Mouse (Mus musculus) stomach, postnatal 0 days (tissue): ENCODE measurements around the gene Samd4b. TPM values are rescaled to one million over a fixed set of nuclear protein-coding genes. Genes with fewer than 3 reads are reported as not detected.
A peak's percentile ranks its signal among the peaks of the same experiment; 100 is the strongest.
"Not testable (repeated sequence)": the region's sequence is repeated elsewhere in the genome, so short reads cannot be mapped to it uniquely, and the experiment has no call there.

Source experiments
- ATAC-seq: fragments of 200-750 bp; cut with Nextera tagmentation; 2 replicates; pipeline ENCODE4 v1.8.0; 2017; ENCODE audit not compliant: low FRiP score, low TSS enrichment
- DNase-seq: peaks from one replicate; pipeline ENCODE4 v3.0.0-alpha.2; 2016; ENCODE audit warnings: low spot score
- H3K27ac ChIP-seq: fragments of 300-500 bp; sonication (generic); replicated peaks from 2 replicates; pipeline ENCODE4 v1.5.1; 2014; ENCODE audit warnings: mild to moderate bottlenecking, control low read depth
- H3K27me3 ChIP-seq: fragments of 300-500 bp; sonication (generic); 2 replicates; pipeline ENCODE4 v1.6.1; 2014; ENCODE audit warnings: low read length; ENCODE audit not compliant: control insufficient read depth, insufficient read depth
- H3K36me3 ChIP-seq: fragments of 300-500 bp; sonication (generic); 2 replicates; pipeline ENCODE4 v1.6.1; 2014; ENCODE audit warnings: low read length, mixed read lengths; ENCODE audit not compliant: control insufficient read depth, insufficient read depth
- H3K4me1 ChIP-seq: fragments of 300-500 bp; sonication (generic); replicated peaks from 2 replicates; pipeline ENCODE4 v1.6.1; 2014; ENCODE audit warnings: antibody characterized with exemption; ENCODE audit not compliant: control insufficient read depth, insufficient read depth
- H3K4me2 ChIP-seq: fragments of 300-500 bp; sonication (generic); replicated peaks from 2 replicates; pipeline ENCODE4 v1.6.1; 2014; ENCODE audit warnings: low read depth, mild to moderate bottlenecking, control low read depth, moderate library complexity
- H3K4me3 ChIP-seq: fragments of 300-500 bp; sonication (generic); 2 replicates; pipeline ENCODE4 v1.5.1; 2014; ENCODE audit warnings: low read depth, low read length, control low read depth
- H3K9ac ChIP-seq: fragments of 300-500 bp; sonication (generic); 2 replicates; pipeline ENCODE4 v1.6.1; 2014; ENCODE audit warnings: mild to moderate bottlenecking, low read length, control low read depth, mixed read lengths
- H3K9me3 ChIP-seq: fragments of 300-500 bp; sonication (generic); 2 replicates; pipeline ENCODE4 v1.6.1; 2016; ENCODE audit warnings: low read length; ENCODE audit not compliant: control insufficient read depth
- CTCF ChIP-seq: IDR thresholded peaks from 2 replicates; pipeline ENCODE4 v1.5.1; 2016; ENCODE audit warnings: antibody characterized with exemption, low read depth, mild to moderate bottlenecking, moderate library complexity
- EP300 ChIP-seq: optimal IDR thresholded peaks from 2 replicates; pipeline ENCODE3; 2016; ENCODE audit warnings: antibody characterized with exemption
- WGBS: fragments of 180-500 bp; shearing (Covaris S2); extraction: QIAGEN DNeasy Blood & Tissue Kit; methylation state at CpG from one replicate; pipeline ENCODE4 v1.1.7; 2014; 5-methylcytosine and 5-hydroxymethylcytosine counted together
- polyA plus RNA-seq: library from polyadenylated mRNA; unstranded; fragments of >200 nt; fragmentation: Nextera tagmentation; extraction: Ambion mirVana; gene quantifications from 2 replicates; pipeline ENCODE4 v1.2.1, GENCODE M21; 2015

Gene Samd4b
- polyA plus RNA-seq, 1 experiment from 2014 or later = 9.8 TPM

- WGBS = 61% methylated on average over 4 of the region's 4 CpGs
- Histone ChIP-seq H3K9ac (no peak overlapping the region), H3K4me1 (no peaks in the 10 kb centered on the region), H3K4me2 (no peak overlapping the region), H3K4me3 (no peak overlapping the region), H3K36me3 (no peaks in the 10 kb centered on the region), H3K9me3 (no peaks in the 10 kb centered on the region), H3K27ac (no peak overlapping the region), H3K27me3 (no peaks in the 10 kb centered on the region; the same call in 1 of the 2 replicates)
- TF ChIP-seq CTCF = no peak
- TF ChIP-seq EP300 = no peak
- ATAC-seq = peak; percentile 53; the same call in 1 of the 2 replicates
- no peak for DNase-seq
Measured at GRCm38 (mm10) chr7:28634128-28634527, 36.2 kb upstream of the Samd4b start.

GRCm38 (mm10) chr7:28631073-28631472 lies 33.1 kb upstream of the Samd4b start, which contains the start of gene Acp7:
Gene Acp7, minus strand, starts transcription at chr7:28631332.
- Histone ChIP-seq H3K36me3 (no peaks in the 10 kb centered on the region), H3K27ac (no peak within 1 kb of the TSS), H3K4me1 (no peaks in the 10 kb centered on the region), H3K4me3 (peak within 1 kb of the TSS; percentile 24; the same call in 1 of the 2 replicates), H3K27me3 (no peaks in the 10 kb centered on the region; the same call in 1 of the 2 replicates), H3K9ac (no peak within 1 kb of the TSS; the same call in 1 of the 2 replicates), H3K9me3 (no peaks in the 10 kb centered on the region), H3K4me2 (peak within 1 kb of the TSS; percentile 9)
- DNase-seq (no peak), ATAC-seq (0 out of 2 replicates have a peak, but pooled peaks have one; percentile 16)
- no peak for TF ChIP-seq EP300
- TF ChIP-seq CTCF = no peak
- WGBS = 27% methylated on average over 10 of the region's 10 CpGs

GRCm38 (mm10) chr7:28624791-28625190 lies 26.8 kb upstream of the Samd4b start:
- no peaks in the 10 kb centered on the region for H3K9me3 ChIP-seq
- 49% methylated on average over 5 of the region's 5 CpGs for WGBS
- no peak for DNase-seq

GRCm38 (mm10) chr7:28619098-28619715 lies 21.3 kb upstream of the Samd4b start:
- peak; percentile 86 for ATAC-seq
- TF ChIP-seq EP300 (no peak), CTCF (no peak)
- 41% methylated on average over 9 of the region's 9 CpGs for WGBS

More at GRCm38 (mm10) chr7:28624791-28625190, 26.8 kb upstream of the Samd4b start:
- Histone ChIP-seq H3K27ac (no peak overlapping the region), H3K4me2 (no peak overlapping the region), H3K4me3 (no peak overlapping the region), H3K36me3 (no peaks in the 10 kb centered on the region), H3K4me1 (no peaks in the 10 kb centered on the region), H3K9ac (no peak overlapping the region), H3K27me3 (no peaks in the 10 kb centered on the region; the same call in 1 of the 2 replicates)
- peak; percentile 18; the same call in 1 of the 2 replicates for ATAC-seq
- TF ChIP-seq EP300 = no peak

GRCm38 (mm10) chr7:28605951-28606350 lies 8.0 kb upstream of the Samd4b start:
- no peak overlapping the region for H3K4me2 ChIP-seq
- no peak overlapping the region for H3K4me3 ChIP-seq
- ATAC-seq (no peak), DNase-seq (no peak)
- no peaks in the 10 kb centered on the region for H3K4me1 ChIP-seq
- H3K27ac ChIP-seq = no peak overlapping the region
- no peaks in the 10 kb centered on the region for H3K27me3 ChIP-seq
- H3K9me3 ChIP-seq = no peaks in the 10 kb centered on the region
- no peak for TF ChIP-seq EP300
- no peak for TF ChIP-seq CTCF
- 82% methylated on average over 8 of the region's 8 CpGs for WGBS
- H3K9ac ChIP-seq = no peak overlapping the region
- no peaks in the 10 kb centered on the region for H3K36me3 ChIP-seq

More at GRCm38 (mm10) chr7:28619098-28619715, 21.3 kb upstream of the Samd4b start:
- no peak overlapping the region for H3K4me2 ChIP-seq
- no peaks in the 10 kb centered on the region for H3K9me3 ChIP-seq
- H3K4me1 ChIP-seq = no peaks in the 10 kb centered on the region
- no peak overlapping the region for H3K27ac ChIP-seq
- H3K4me3 ChIP-seq = no peak overlapping the region
- no peak for DNase-seq
- H3K36me3 ChIP-seq = no peaks in the 10 kb centered on the region
- no peaks in the 10 kb centered on the region for H3K27me3 ChIP-seq
- H3K9ac ChIP-seq = no peak overlapping the region

GRCm38 (mm10) chr7:28603788-28604187 lies 5.8 kb upstream of the Samd4b start:
- not testable (repeated sequence) for H3K27me3 ChIP-seq, H3K36me3 ChIP-seq, DNase-seq, H3K4me2 ChIP-seq, H3K9ac ChIP-seq, ATAC-seq, H3K27ac ChIP-seq, H3K9me3 ChIP-seq, H3K4me1 ChIP-seq, H3K4me3 ChIP-seq
- 71% methylated on average over 2 of the region's 2 CpGs for WGBS
- peak; percentile 59 for TF ChIP-seq CTCF
